Mouse (Mus musculus): ENCODE measurements around the gene Ppp4c. TPM values are rescaled to one million over a fixed set of nuclear protein-coding genes. Genes with fewer than 3 reads are reported as not detected.

Gene Ppp4c
- polyA plus RNA-seq, 1 experiment from 2014 or later = 94.3 TPM

- ChIA-PET CTCF (interaction anchor here (0.8 to 2.4 kb wide), 8 partner anchors 9 to 289 kb away, joined by 3 to 6 read pairs (median 4); partner anchors contain the start of gene 4930451I11Rik), POLR2A (no interaction called here)
- TF ChIP-seq CTCF (IDR thresholded peaks at IDR 0.05) = peak; percentile 96
- in situ Hi-C loops (cut with MboI; ENCODE audit: low pct_unique_long_range_greater_than_20kb) = no loop called here
- no peak for ATAC-seq
- no peak for DNase-seq (ENCODE audit: low read depth, low spot score)
- H3K27me3 ChIP-seq = no peaks in the 10 kb centered on the region
Measured at GRCm38 (mm10) chr7:126821835-126822511, 29.7 kb upstream of the Ppp4c start.

DNA sequence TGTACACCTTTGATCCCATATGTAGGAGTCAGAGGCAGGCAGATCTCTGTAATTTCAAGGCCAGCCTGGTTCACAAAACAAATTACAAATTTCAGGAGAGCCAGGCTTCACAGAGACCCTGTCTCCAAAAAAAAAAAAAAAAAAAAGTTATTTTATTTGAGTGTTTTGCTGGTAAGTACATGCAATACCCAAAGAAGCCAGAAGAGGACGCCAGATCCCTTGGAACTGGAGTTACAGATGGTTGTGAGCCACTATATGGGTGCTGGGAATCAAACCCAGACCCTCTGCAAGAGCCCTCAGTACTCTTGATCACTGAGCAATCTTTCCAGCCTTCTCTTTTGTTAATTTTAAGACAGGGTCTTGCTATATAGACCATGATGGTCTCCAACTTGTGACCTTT is 26.5 kb upstream of the Ppp4c start:
- DNase-seq (ENCODE audit: low read depth, low spot score) (no peak), ATAC-seq (no peak)
- TF ChIP-seq CTCF (IDR thresholded peaks at IDR 0.05) = no peak
- ChIA-PET POLR2A (no interaction called here), CTCF (no interaction called here)
- no peaks in the 10 kb centered on the region for H3K27me3 ChIP-seq
- in situ Hi-C loops (cut with MboI; ENCODE audit: low pct_unique_long_range_greater_than_20kb) = no loop called here

DNA sequence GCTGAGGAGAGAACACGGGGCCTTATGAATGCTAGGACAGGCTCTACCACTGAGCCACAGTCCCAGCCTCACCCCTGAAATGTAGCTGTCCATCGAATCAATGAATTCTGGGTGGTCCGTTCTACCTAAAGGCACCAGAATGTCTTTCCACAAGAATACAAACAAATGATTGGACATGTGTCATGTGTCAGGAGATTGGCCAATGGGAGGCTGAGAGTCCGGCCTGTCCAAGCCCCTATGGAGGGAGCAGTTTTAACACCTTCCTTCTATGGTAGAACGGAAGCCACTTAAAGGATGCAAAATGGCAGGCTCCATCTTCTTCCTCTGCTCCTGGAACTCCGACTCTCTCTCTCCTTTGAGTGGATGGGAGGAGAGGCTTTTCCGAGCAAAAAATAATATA is 25.3 kb upstream of the Ppp4c start:
- ChIA-PET CTCF (no interaction called here), POLR2A (interaction anchor here (1.0 kb wide), 1 partner anchor 18 kb away, joined by 4 read pairs; no protein-coding TSS in a partner anchor)
- ATAC-seq (no peak), DNase-seq (ENCODE audit: low read depth, low spot score) (no peak)
- H3K27me3 ChIP-seq = no peaks in the 10 kb centered on the region
- no peak for TF ChIP-seq CTCF (IDR thresholded peaks at IDR 0.05)
- in situ Hi-C loops (cut with MboI; ENCODE audit: low pct_unique_long_range_greater_than_20kb) = no loop called here

GRCm38 (mm10) chr7:126816494-126816893 is 24.2 kb upstream of the Ppp4c start:
- TF ChIP-seq CTCF (IDR thresholded peaks at IDR 0.05) = no peak
- no peaks in the 10 kb centered on the region for H3K27me3 ChIP-seq
- in situ Hi-C loops (cut with MboI; ENCODE audit: low pct_unique_long_range_greater_than_20kb) = no loop called here
- CTCF ChIA-PET = interaction anchor here (1.2 kb wide), 1 partner anchor 141 kb away, joined by 3 read pairs; no protein-coding TSS in a partner anchor
- DNase-seq (ENCODE audit: low read depth, low spot score) (no peak), ATAC-seq (no peak)
- POLR2A ChIA-PET = interaction anchor here (0.6 to 1.0 kb wide), 2 partner anchors 17 to 331 kb away, joined by 4 to 5 read pairs; no protein-coding TSS in a partner anchor

DNA sequence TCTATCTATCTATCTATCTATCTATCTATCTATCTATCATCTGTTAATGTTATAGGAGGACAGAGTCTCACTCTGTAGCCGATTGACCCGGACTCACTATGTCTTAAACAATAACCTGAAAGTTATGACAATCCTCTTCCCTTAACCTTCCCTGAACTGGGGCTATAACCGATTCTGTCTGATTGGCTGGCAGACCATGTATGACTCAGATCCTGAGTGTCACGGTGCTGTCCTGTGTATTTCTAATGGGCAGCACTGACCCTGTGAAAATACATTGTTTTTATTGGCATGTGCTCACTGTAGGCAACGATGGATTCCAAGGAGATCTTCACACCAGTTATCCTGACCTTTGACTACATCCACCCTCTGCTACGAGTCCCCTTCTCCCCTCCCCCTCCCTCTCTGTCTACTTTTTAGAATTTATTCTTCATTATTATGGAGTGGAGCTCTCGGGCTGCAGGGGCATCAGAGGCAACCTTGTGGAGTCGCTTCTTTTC is 23.5 kb upstream of the Ppp4c start:
- DNase-seq (ENCODE audit: low read depth, low spot score) (no peak), ATAC-seq (no peak)
- no peaks in the 10 kb centered on the region for H3K27me3 ChIP-seq
- TF ChIP-seq CTCF (IDR thresholded peaks at IDR 0.05) = no peak
- ChIA-PET POLR2A (no interaction called here), CTCF (no interaction called here)
- in situ Hi-C loops (cut with MboI; ENCODE audit: low pct_unique_long_range_greater_than_20kb) = no loop called here

GRCm38 (mm10) chr7:126809723-126810369 is 17.6 kb upstream of the Ppp4c start:
- no peaks in the 10 kb centered on the region for H3K27me3 ChIP-seq
- no peak for ATAC-seq
- POLR2A ChIA-PET = interaction anchor here (0.8 kb wide), 1 partner anchor 13 kb away, joined by 3 read pairs; no protein-coding TSS in a partner anchor
- TF ChIP-seq CTCF (IDR thresholded peaks at IDR 0.05) = no peak
- in situ Hi-C loops (cut with MboI; ENCODE audit: low pct_unique_long_range_greater_than_20kb) = no loop called here
- CTCF ChIA-PET = interaction anchor here (0.8 to 1.4 kb wide), 3 partner anchors 12 to 301 kb away, joined by 3 to 6 read pairs (median 3); no protein-coding TSS in a partner anchor
- DNase-seq (ENCODE audit: low read depth, low spot score) = no peak

DNA sequence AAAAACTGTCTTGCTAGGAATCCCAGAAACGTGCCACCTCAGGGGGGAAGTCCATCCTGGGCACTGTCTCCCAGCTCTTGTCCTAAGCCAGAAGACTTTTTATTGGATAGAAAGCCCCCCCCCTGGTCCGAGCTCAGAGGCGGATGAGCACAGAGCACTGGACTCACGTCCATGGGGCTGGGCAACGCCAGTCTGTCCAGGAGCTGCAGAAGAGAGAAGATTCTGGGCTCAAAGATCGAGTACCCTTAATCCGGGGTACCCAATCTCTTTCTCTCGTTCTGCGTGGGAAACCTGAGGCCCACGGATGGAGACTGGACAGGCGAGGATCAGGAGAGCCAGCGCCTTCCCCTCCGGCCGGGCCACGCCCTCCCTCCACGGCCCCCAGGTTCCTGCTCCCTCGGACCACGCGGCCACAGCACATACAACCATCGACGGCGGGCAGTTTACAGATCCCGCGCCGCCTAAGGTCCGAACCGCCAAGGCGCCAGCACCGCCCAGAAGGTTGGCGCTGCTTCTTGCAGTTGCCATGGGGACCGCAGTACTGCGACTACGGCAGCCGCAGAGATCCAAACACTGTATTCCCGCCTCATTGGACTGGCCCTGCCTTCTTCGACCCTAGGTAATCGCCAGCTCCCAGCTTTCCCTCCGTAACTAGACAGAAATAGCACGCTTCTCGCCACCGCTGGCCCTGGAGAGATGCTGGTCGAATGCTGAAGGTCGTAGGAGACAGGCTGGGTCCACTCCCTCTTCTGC is 16.6 kb upstream of the Ppp4c start:
- TF ChIP-seq CTCF (IDR thresholded peaks at IDR 0.05) = no peak
- CTCF ChIA-PET = no interaction called here
- peak; percentile 83 for ATAC-seq
- in situ Hi-C loops (cut with MboI; ENCODE audit: low pct_unique_long_range_greater_than_20kb) = no loop called here
- POLR2A ChIA-PET = interaction anchor here (0.6 kb wide), 1 partner anchor 72 kb away, joined by 3 read pairs; no protein-coding TSS in a partner anchor
- DNase-seq (ENCODE audit: low read depth, low spot score) = no peak
- H3K27me3 ChIP-seq = no peaks in the 10 kb centered on the region

DNA sequence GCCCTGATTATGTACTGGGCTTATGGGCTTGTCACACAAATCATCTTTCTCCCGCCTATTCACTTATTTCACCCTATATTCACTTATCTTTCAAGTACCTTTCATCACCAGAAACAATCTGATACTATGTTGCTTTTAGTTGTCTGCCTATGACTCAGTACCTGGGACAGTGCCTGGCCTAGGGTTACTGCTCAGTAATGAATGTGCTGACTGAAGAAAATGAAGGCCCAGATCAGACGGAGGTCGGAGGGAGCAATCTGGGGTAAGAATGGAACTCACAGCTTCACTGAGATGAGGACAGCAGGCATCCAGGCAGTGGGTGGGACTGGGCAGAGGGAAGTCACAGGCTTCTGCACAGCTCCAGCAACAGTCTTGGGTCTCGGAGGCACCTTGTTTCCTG is 15.1 kb upstream of the Ppp4c start:
- no peak for TF ChIP-seq CTCF (IDR thresholded peaks at IDR 0.05)
- H3K27me3 ChIP-seq = no peaks in the 10 kb centered on the region
- DNase-seq (ENCODE audit: low read depth, low spot score) = no peak
- ChIA-PET POLR2A (interaction anchor here (0.6 kb wide), 1 partner anchor 13 kb away, joined by 3 read pairs; no protein-coding TSS in a partner anchor), CTCF (no interaction called here)
- ATAC-seq = no peak
- in situ Hi-C loops (cut with MboI; ENCODE audit: low pct_unique_long_range_greater_than_20kb) = no loop called here

DNA sequence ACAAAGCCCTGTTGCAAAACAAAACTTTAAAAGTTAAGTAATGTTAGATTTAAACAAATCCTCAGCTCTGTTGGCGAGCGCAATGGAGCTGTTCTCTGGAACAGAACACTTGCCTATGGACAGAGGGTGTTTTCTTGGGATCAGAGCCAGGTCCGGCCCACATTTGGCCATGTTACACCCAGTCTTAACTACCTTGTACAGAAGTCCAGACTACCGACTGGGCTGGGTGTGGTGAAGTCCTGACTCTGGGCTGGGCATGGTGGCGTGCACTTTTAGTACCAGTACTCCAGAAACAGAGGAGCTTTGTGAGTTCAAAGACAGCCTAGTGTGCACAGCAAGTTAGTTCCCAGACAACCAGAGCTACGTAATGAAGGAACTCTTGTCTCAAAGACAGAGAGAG is 14.7 kb upstream of the Ppp4c start:
- POLR2A ChIA-PET = interaction anchor here (0.6 kb wide), 1 partner anchor 13 kb away, joined by 3 read pairs; no protein-coding TSS in a partner anchor
- ATAC-seq = no peak
- in situ Hi-C loops (cut with MboI; ENCODE audit: low pct_unique_long_range_greater_than_20kb) = no loop called here

DNA sequence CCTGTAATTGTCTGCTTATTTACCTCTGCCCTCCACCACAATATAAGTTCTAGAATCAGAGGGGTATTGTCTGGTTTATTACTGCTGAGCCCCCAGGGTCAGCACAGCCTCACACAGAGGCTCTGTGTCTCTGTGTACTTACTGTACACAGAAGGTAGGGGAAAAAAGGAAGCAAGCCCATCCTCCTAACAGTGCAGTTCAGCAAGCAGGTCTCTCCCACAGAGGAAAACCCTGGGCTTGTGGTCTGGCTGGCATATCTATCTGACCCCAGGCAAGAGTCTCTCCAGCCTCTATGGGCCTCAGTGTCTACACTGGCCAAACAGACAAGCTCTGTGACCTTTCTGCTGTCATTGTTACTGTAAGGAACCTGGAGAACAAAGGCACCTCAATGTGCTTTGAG is 11.5 kb upstream of the Ppp4c start:
- in situ Hi-C loops (cut with MboI; ENCODE audit: low pct_unique_long_range_greater_than_20kb) = no loop called here

More for the DNA sequence above, 14.7 kb upstream of the Ppp4c start:
- no peak for TF ChIP-seq CTCF (IDR thresholded peaks at IDR 0.05)
- DNase-seq (ENCODE audit: low read depth, low spot score) = no peak
- CTCF ChIA-PET = no interaction called here
- H3K27me3 ChIP-seq = no peaks in the 10 kb centered on the region

More for the DNA sequence above, 11.5 kb upstream of the Ppp4c start:
- ATAC-seq (no peak), DNase-seq (ENCODE audit: low read depth, low spot score) (no peak)
- no peaks in the 10 kb centered on the region for H3K27me3 ChIP-seq
- ChIA-PET CTCF (no interaction called here), POLR2A (no interaction called here)
- TF ChIP-seq CTCF (IDR thresholded peaks at IDR 0.05) = no peak
